Mouse (Mus musculus) myocyte (in vitro differentiated cells): ENCODE measurements around the gene Slc9a2. TPM values are rescaled to one million over a fixed set of nuclear protein-coding genes. Genes with fewer than 3 reads are reported as not detected.

ENCODE experiments used
- H3K27me3 ChIP-seq: one replicate; pipeline ENCODE4 v1.6.1; 2011; ENCODE audit not compliant: control insufficient read depth, insufficient read depth, insufficient read length
- H3K36me3 ChIP-seq: one replicate; pipeline ENCODE4 v1.6.1; 2011; ENCODE audit not compliant: control insufficient read depth, insufficient read depth
- H3K4me2 ChIP-seq: one replicate; pipeline ENCODE4 v1.6.1; 2011; ENCODE audit warnings: low read depth, control low read depth
- H3K4me3 ChIP-seq: one replicate; pipeline ENCODE4 v1.5.1; 2011; ENCODE audit warnings: mild to moderate bottlenecking, control low read depth, moderate library complexity
- H3K79me2 ChIP-seq: one replicate; pipeline ENCODE4 v1.6.1; 2011; ENCODE audit not compliant: control insufficient read depth, insufficient read depth
- H3ac ChIP-seq: one replicate; pipeline ENCODE4 v1.6.1; 2011; ENCODE audit not compliant: control insufficient read depth, insufficient read length
- CEBPB ChIP-seq: IDR thresholded peaks from 2 replicates; pipeline ENCODE4 v1.6.1; 2011; ENCODE audit warnings: mild to moderate bottlenecking, moderate library complexity; ENCODE audit not compliant: poor library complexity, insufficient read depth, severe bottlenecking
- MAX ChIP-seq: IDR thresholded peaks from one replicate; pipeline ENCODE4 v1.6.1; 2011; ENCODE audit warnings: low read depth, mild to moderate bottlenecking, control low read depth
- MYOD1 ChIP-seq, 3 experiments: IDR thresholded peaks; one replicate each; pipeline ENCODE4 v1.6.1; 2011; ENCODE audit warnings: control low read depth in 2 of 3, low read depth in 2 of 3, mild to moderate bottlenecking in 2 of 3, moderate library complexity in 1 of 3; ENCODE audit not compliant: insufficient read length in 2 of 3, control insufficient read depth in 1 of 3
- MYOG ChIP-seq, 3 experiments: IDR thresholded peaks; one replicate each; pipeline ENCODE4 v1.6.1; 2011; ENCODE audit warnings: control low read depth in 2 of 3, low read depth in 2 of 3, mild to moderate bottlenecking in 2 of 3; ENCODE audit not compliant: insufficient read length in 2 of 3, control insufficient read depth in 1 of 3, insufficient read depth in 1 of 3
- POLR2A ChIP-seq: IDR thresholded peaks from one replicate; pipeline ENCODE4 v1.6.1; 2011; ENCODE audit warnings: low read depth, mild to moderate bottlenecking, control low read depth, moderate library complexity; ENCODE audit not compliant: insufficient read length
- POLR2AphosphoS2 ChIP-seq: IDR thresholded peaks from one replicate; pipeline ENCODE4 v1.6.1; 2011; ENCODE audit warnings: low read depth, control low read depth; ENCODE audit not compliant: insufficient read length
- SRF ChIP-seq: IDR thresholded peaks from one replicate; pipeline ENCODE4 v1.6.1; 2011; ENCODE audit warnings: low read depth; ENCODE audit not compliant: control insufficient read depth, insufficient read length
- TCF12 ChIP-seq: IDR thresholded peaks from one replicate; pipeline ENCODE4 v1.6.1; 2011; ENCODE audit warnings: mild to moderate bottlenecking, control low read depth; ENCODE audit not compliant: poor library complexity, insufficient read depth, severe bottlenecking
- TCF3 ChIP-seq: IDR thresholded peaks from one replicate; pipeline ENCODE4 v1.6.1; 2011; ENCODE audit warnings: low read depth, control low read depth; ENCODE audit not compliant: insufficient read length
- USF1 ChIP-seq: IDR thresholded peaks from one replicate; pipeline ENCODE4 v1.6.1; 2011; ENCODE audit warnings: low read depth, mild to moderate bottlenecking, control low read depth, moderate library complexity
- polyA plus RNA-seq: library from polyadenylated mRNA; unstranded; fragments of >200 nt; fragmentation: generic; extraction: Trizol; gene quantifications from one replicate; pipeline ENCODE4 v1.2.1, GENCODE M21; 2012; ENCODE audit warnings: missing spikeins

Slc9a2 gene
- polyA plus RNA-seq, 1 experiment = 2.4 TPM

DNA sequence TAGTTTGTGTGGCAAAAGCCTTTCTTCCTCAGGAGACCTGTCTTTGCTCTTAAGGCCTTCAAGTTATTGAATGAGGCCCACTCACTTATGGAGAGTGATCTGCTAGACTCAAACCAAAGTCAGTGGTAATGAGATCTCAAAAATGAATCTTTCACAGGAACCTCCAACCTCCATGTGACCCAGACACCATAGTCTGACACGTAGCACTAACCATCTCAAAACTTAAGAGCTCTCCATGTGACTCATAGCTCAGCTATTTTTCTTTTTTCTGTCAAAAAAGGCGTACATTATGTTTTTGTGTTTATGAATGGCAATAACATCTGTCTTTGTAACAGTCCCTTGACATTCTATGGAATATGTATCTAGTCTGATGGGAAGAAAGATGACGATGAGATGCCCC, 128.3 kb downstream of the Slc9a2 start:
- H3K36me3 ChIP-seq = no peaks in the 10 kb centered on the region
- H3ac ChIP-seq = no peak overlapping the region
- H3K27me3 ChIP-seq = no peaks in the 10 kb centered on the region
- peak overlapping the region; percentile 28 for H3K4me2 ChIP-seq
- no peak for TF ChIP-seq POLR2AphosphoS2
- peak; percentile 53 for TF ChIP-seq USF1
- H3K4me3 ChIP-seq = no peak overlapping the region
- no peaks in the 10 kb centered on the region for H3K79me2 ChIP-seq

DNA sequence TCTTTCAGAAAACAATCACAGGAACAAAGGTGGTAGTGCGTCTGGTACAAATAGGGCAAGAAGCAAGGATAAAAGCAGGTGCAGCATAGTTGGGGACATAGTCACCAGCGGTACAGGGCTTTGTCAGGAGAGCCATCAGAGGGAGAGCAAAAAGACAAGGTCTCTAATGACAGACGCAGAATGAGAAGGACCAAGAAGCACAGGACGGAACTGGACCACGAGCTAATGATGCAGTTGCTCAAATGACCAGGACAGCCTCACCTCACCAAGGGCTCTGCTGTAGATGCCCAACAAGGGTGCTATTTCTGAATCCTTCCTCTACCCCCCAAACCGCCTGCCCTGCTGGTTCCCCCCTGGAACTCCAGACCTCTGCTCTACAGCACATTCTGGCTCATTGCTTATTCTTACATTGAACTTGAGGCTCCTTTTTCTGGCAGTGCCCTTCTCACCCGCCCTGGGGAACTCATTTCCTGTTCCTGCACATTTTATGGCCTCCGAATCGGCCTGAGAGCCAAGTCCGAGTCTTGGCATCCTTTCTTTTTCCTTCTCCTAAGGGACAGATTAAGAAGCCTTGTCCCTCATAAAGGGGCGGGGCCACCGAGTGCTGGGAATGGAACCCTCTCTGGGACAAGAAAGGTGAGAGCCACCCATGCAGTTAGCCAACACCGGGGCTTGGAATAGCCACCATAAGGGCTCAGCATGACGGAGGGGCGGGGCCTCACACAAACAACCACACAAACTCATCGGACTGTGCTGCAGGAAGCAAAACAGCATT, 134.9 kb downstream of the Slc9a2 start:
- Histone ChIP-seq H3K4me3 (no peak overlapping the region), H3ac (no peak overlapping the region), H3K36me3 (no peaks in the 10 kb centered on the region), H3K27me3 (no peaks in the 10 kb centered on the region), H3K4me2 (no peak overlapping the region), H3K79me2 (no peaks in the 10 kb centered on the region)
- TF ChIP-seq SRF (no peak), CEBPB (no peak), MYOD1 (IDR thresholded peaks at IDR 0.05; ENCODE audit: control insufficient read depth in 1 of 3, insufficient read length in 2 of 3, low read depth in 2 of 3) (no peak), MYOG (IDR thresholded peaks at IDR 0.05; ENCODE audit: control insufficient read depth in 1 of 3, insufficient read depth in 1 of 3, insufficient read length in 2 of 3, low read depth in 2 of 3) (no peak), USF1 (no peak), MAX (no peak), POLR2AphosphoS2 (no peak), TCF12 (no peak), POLR2A (no peak), TCF3 (no peak)

Other genes with a start within 250 kb of the Slc9a2 start
- not detected for gene Il18r1, start 215.0 kb upstream of the Slc9a2 start, polyA plus RNA-seq
- 0.92 TPM for gene Il18rap, start 165.2 kb upstream of the Slc9a2 start, polyA plus RNA-seq
- 0.06 TPM for gene Slc9a4, start 100.5 kb upstream of the Slc9a2 start, polyA plus RNA-seq
- gene Mfsd9, start 110.1 kb downstream of the Slc9a2 start, polyA plus RNA-seq = 1.2 TPM
- 58.0 TPM for gene Tmem182, start 125.0 kb downstream of the Slc9a2 start, polyA plus RNA-seq